Mouse (Mus musculus) CH12.LX (cell line): ENCODE measurements around the gene Lyst. TPM values are rescaled to one million over a fixed set of nuclear protein-coding genes. Genes with fewer than 3 reads are reported as not detected.

Experiments used
- DNase-seq: peaks from one replicate; pipeline ENCODE4 v3.0.0-alpha.2; 2013; ENCODE audit errors: extremely low read depth
- H3K27ac ChIP-seq: 2 replicates; pipeline ENCODE4 v1.5.1; 2012; ENCODE audit warnings: low read depth, mild to moderate bottlenecking, control low read depth, moderate library complexity; ENCODE audit not compliant: insufficient read depth
- H3K27me3 ChIP-seq: replicated peaks from 2 replicates; pipeline ENCODE3; 2012; ENCODE audit warnings: inconsistent platforms
- H3K36me3 ChIP-seq, 2 experiments: replicated peaks in 1 of 2; 2 replicates each; pipeline versions ENCODE3 to v1.6.1; 2012; ENCODE audit warnings: inconsistent platforms in 1 of 2, low read length in 1 of 2, mild to moderate bottlenecking in 1 of 2, mixed read lengths in 1 of 2, moderate library complexity in 1 of 2; ENCODE audit not compliant: control insufficient read depth in 1 of 2, insufficient read depth in 1 of 2
- H3K4me1 ChIP-seq, 2 experiments: 2 replicates each; pipeline ENCODE4 v1.6.1; 2012; ENCODE audit warnings: inconsistent platforms in 1 of 2, moderate library complexity in 1 of 2; ENCODE audit not compliant: insufficient read depth in 2 of 2, control insufficient read depth in 1 of 2
- H3K4me2 ChIP-seq: 2 replicates; pipeline ENCODE4 v1.6.1; 2012; ENCODE audit warnings: low read depth, mild to moderate bottlenecking, control low read depth; ENCODE audit not compliant: poor library complexity, insufficient read depth, severe bottlenecking
- H3K4me3 ChIP-seq, 3 experiments: fragments of 150-350 bp in 1 of 3; sonication (generic) in 1 of 3; replicated peaks in 1 of 3; 2 replicates each; pipeline versions ENCODE3 to v1.5.1; 2011 to 2012; ENCODE audit warnings: low read depth in 2 of 3, low read length in 2 of 3, mild to moderate bottlenecking in 2 of 3, moderate library complexity in 2 of 3, control low read depth in 1 of 3, improper control_type of control experiment in 1 of 3, inconsistent platforms in 1 of 3, mixed read lengths in 1 of 3; ENCODE audit not compliant: poor library complexity in 1 of 3
- H3K79me2 ChIP-seq: replicated peaks from 2 replicates; pipeline ENCODE4 v1.6.1; 2012; ENCODE audit warnings: mild to moderate bottlenecking, moderate library complexity; ENCODE audit not compliant: control insufficient read depth, poor library complexity, insufficient read depth, severe bottlenecking; ENCODE audit errors: extremely low read depth
- H3K9ac ChIP-seq: 2 replicates; pipeline ENCODE4 v1.6.1; 2012; ENCODE audit warnings: low read depth, mild to moderate bottlenecking, control low read depth, moderate library complexity; ENCODE audit not compliant: insufficient read depth
- H3K9me3 ChIP-seq: replicated peaks from 2 replicates; pipeline ENCODE3; 2012; ENCODE audit warnings: low read length, inconsistent platforms, mixed read lengths
- BHLHE40 ChIP-seq: IDR thresholded peaks from 2 replicates; pipeline ENCODE4 v1.6.1; 2011; ENCODE audit warnings: mild to moderate bottlenecking, low read depth, low read length, improper control_type of control experiment
- CHD1 ChIP-seq: IDR thresholded peaks from 2 replicates; pipeline ENCODE4 v1.6.1; 2012; ENCODE audit warnings: low read depth, low read length, improper control_type of control experiment, inconsistent platforms
- E2F4 ChIP-seq: IDR thresholded peaks from 2 replicates; pipeline ENCODE4 v1.6.1; 2011; ENCODE audit warnings: low read depth, low read length, improper control_type of control experiment; ENCODE audit not compliant: insufficient replicate concordance
- ELF1 ChIP-seq: IDR thresholded peaks from 2 replicates; pipeline ENCODE4 v1.6.1; 2014; ENCODE audit warnings: low read depth, mild to moderate bottlenecking, inconsistent platforms, low read length, improper control_type of control experiment
- ETS1 ChIP-seq: conservative IDR thresholded peaks from 2 replicates; pipeline ENCODE4 v1.6.1; 2012; ENCODE audit warnings: low read depth, mild to moderate bottlenecking, inconsistent platforms, low read length, improper control_type of control experiment, moderate library complexity
- GABPA ChIP-seq: IDR thresholded peaks from 2 replicates; pipeline ENCODE4 v1.6.1; 2012; ENCODE audit warnings: low read depth, low read length, improper control_type of control experiment, inconsistent platforms; ENCODE audit not compliant: insufficient replicate concordance
- JUN ChIP-seq: IDR thresholded peaks from 2 replicates; pipeline ENCODE4 v1.6.1; 2011; ENCODE audit warnings: low read depth, mild to moderate bottlenecking, low read length, improper control_type of control experiment, moderate library complexity; ENCODE audit not compliant: insufficient read depth
- MAX ChIP-seq: IDR thresholded peaks from 2 replicates; pipeline ENCODE4 v1.6.1; 2011; ENCODE audit warnings: low read length, improper control_type of control experiment
- MXI1 ChIP-seq: IDR thresholded peaks from 2 replicates; pipeline ENCODE4 v1.6.1; 2011; ENCODE audit warnings: mild to moderate bottlenecking, low read depth, low read length, improper control_type of control experiment
- MYC ChIP-seq: IDR thresholded peaks from 2 replicates; pipeline ENCODE4 v1.6.1; 2011; ENCODE audit warnings: low read depth, mild to moderate bottlenecking, improper control_type of control experiment, low read length
- NRF1 ChIP-seq: IDR thresholded peaks from 2 replicates; pipeline ENCODE4 v1.6.1; 2014; ENCODE audit warnings: low read depth, mild to moderate bottlenecking, inconsistent platforms, low read length, improper control_type of control experiment, moderate library complexity
- PAX5 ChIP-seq: IDR thresholded peaks from 2 replicates; pipeline ENCODE4 v1.6.1; 2012; ENCODE audit warnings: low read length, inconsistent platforms, mixed read lengths
- RAD21 ChIP-seq: IDR thresholded peaks from 2 replicates; pipeline ENCODE4 v1.6.1; 2011; ENCODE audit warnings: low read depth, mild to moderate bottlenecking, low read length, improper control_type of control experiment, moderate library complexity
- RCOR1 ChIP-seq: conservative IDR thresholded peaks from 2 replicates; pipeline ENCODE4 v1.6.1; 2012; ENCODE audit warnings: low read depth, mild to moderate bottlenecking, inconsistent platforms, low read length, improper control_type of control experiment
- SIN3A ChIP-seq: IDR thresholded peaks from 2 replicates; pipeline ENCODE4 v1.6.1; 2012; ENCODE audit warnings: low read length, improper control_type of control experiment, inconsistent platforms
- SMC3 ChIP-seq: IDR thresholded peaks from 2 replicates; pipeline ENCODE4 v1.6.1; 2011; ENCODE audit warnings: low read depth, low read length, improper control_type of control experiment
- TCF12 ChIP-seq: IDR thresholded peaks from 2 replicates; pipeline ENCODE4 v1.6.1; 2014; ENCODE audit warnings: low read depth, mild to moderate bottlenecking, inconsistent platforms, low read length, improper control_type of control experiment
- USF1 ChIP-seq: IDR thresholded peaks from 2 replicates; pipeline ENCODE4 v1.6.1; 2014; ENCODE audit warnings: low read depth, mild to moderate bottlenecking, inconsistent platforms, low read length, improper control_type of control experiment
- ZKSCAN1 ChIP-seq: IDR thresholded peaks from 2 replicates; pipeline ENCODE4 v1.6.1; 2012; ENCODE audit warnings: low read depth, inconsistent platforms, low read length, improper control_type of control experiment, borderline replicate concordance
- ZMIZ1 ChIP-seq: IDR thresholded peaks from 2 replicates; pipeline ENCODE4 v1.6.1; 2012; ENCODE audit warnings: low read depth, mild to moderate bottlenecking, inconsistent platforms, low read length, improper control_type of control experiment
- ZNF384 ChIP-seq: IDR thresholded peaks from 2 replicates; pipeline ENCODE4 v1.6.1; 2012; ENCODE audit warnings: low read depth, low read length, improper control_type of control experiment, inconsistent platforms
- dilution Hi-C: fragments of 300-500 bp; cut with MboI; formaldehyde crosslinking; loops from 2 replicates; pipeline ENCODE4 v1.14.3; 2020; ENCODE audit warnings: low sequenced_read_pairs; ENCODE audit not compliant: extremely low pct_unique_long_range_greater_than_20kb, extremely low pct_ligation_motif_present
- in situ Hi-C: fragments of 300-500 bp; cut with MboI; formaldehyde crosslinking; loops from 3 replicates; pipeline ENCODE4 v1.14.3; 2019; ENCODE audit warnings: low sequenced_read_pairs, low pct_ligation_motif_present, low pct_unique_long_range_greater_than_20kb, mixed read lengths
- polyA plus RNA-seq: library from polyadenylated mRNA; unstranded; fragments of >175 nt; gene quantifications from 2 replicates; pipeline ENCODE4 v1.2.1, GENCODE M21; 2012; ENCODE audit warnings: low read depth; ENCODE audit not compliant: insufficient read length
- total RNA-seq, 2 experiments: library from RNA; depleted of rRNA; stranded (reverse); fragments of 300-350 nt in 1 of 2; fragments of >200 nt in 1 of 2; gene quantifications; 2 replicates each; pipeline ENCODE4 v1.2.3; 2012 to 2014

Lyst gene
- total and polyA plus RNA-seq, 3 experiments, result 33.1 to 61.1 (median 34.8) TPM

GRCm38 (mm10) chr13:13562571-13562970 is 27.6 kb upstream of the Lyst start:
- dilution Hi-C loops (no loop called here), in situ Hi-C loops (no loop called here)
- DNase-seq, result no peak
- Histone ChIP-seq H3K4me2 (no peak overlapping the region), H3K27ac (no peak overlapping the region), H3K4me1 (peaks cover 14 to 32% of the 10 kb centered on the region in 2 experiments), H3K36me3 (no peaks in the 10 kb centered on the region), H3K4me3 (no peak overlapping the region), H3K9ac (no peak overlapping the region), H3K9me3 (no peaks in the 10 kb centered on the region), H3K27me3 (no peaks in the 10 kb centered on the region), H3K79me2 (no peaks in the 10 kb centered on the region)
- TF ChIP-seq SMC3, result no peak
- no peak for TF ChIP-seq ELF1
- TF ChIP-seq ETS1, result no peak

- no peak overlapping the region for H3K27ac ChIP-seq
- in situ Hi-C loops, result no loop called here
- TF ChIP-seq E2F4, result no peak
- no peak for TF ChIP-seq JUN
- no peak for TF ChIP-seq ETS1
- TF ChIP-seq MYC, result no peak
- no peak for TF ChIP-seq CHD1
- no peak for TF ChIP-seq ELF1
- TF ChIP-seq MXI1, result no peak
- TF ChIP-seq RAD21, result no peak
- no peak for TF ChIP-seq RCOR1
- TF ChIP-seq BHLHE40, result no peak
- TF ChIP-seq, all 38 proteins: peak for 0
- no peaks in the 10 kb centered on the region for H3K79me2 ChIP-seq
- DNase-seq, result no peak
- H3K36me3 ChIP-seq, result no peaks in the 10 kb centered on the region
- H3K27me3 ChIP-seq, result no peaks in the 10 kb centered on the region
- H3K9ac ChIP-seq, result no peak overlapping the region
- no peak overlapping the region for H3K4me3 ChIP-seq
- no peaks in the 10 kb centered on the region for H3K9me3 ChIP-seq
- dilution Hi-C loops, result no loop called here
- H3K4me2 ChIP-seq, result no peak overlapping the region
- H3K4me1 ChIP-seq, result peaks cover 4 to 23% of the 10 kb centered on the region in 2 experiments; a peak in 3 of 4 replicates
Observed at GRCm38 (mm10) chr13:13564116-13564515, 26.1 kb upstream of the Lyst start.

- Histone ChIP-seq H3K27me3 (no peaks in the 10 kb centered on the region), H3K4me2 (no peak overlapping the region), H3K9me3 (no peaks in the 10 kb centered on the region), H3K4me3 (no peak overlapping the region), H3K9ac (no peak overlapping the region), H3K4me1 (peaks cover 2 to 23% of the 10 kb centered on the region in 2 experiments; a peak in 3 of 4 replicates), H3K27ac (no peak overlapping the region), H3K36me3 (no peaks in the 10 kb centered on the region), H3K79me2 (no peaks in the 10 kb centered on the region)
- DNase-seq, result no peak
- dilution Hi-C loops, result no loop called here
- in situ Hi-C loops, result no loop called here
- TF ChIP-seq MAX, result no peak
- no peak for TF ChIP-seq NRF1
- no peak for TF ChIP-seq PAX5
- TF ChIP-seq USF1, result no peak
- no peak for TF ChIP-seq RCOR1
- no peak for TF ChIP-seq ZNF384
- TF ChIP-seq RAD21, result no peak
- TF ChIP-seq GABPA, result no peak
- TF ChIP-seq ELF1, result no peak
- no peak for TF ChIP-seq TCF12
- no peak for TF ChIP-seq ZKSCAN1
- TF ChIP-seq SMC3, result no peak
- TF ChIP-seq ZMIZ1, result no peak
- TF ChIP-seq SIN3A, result no peak
- TF ChIP-seq E2F4, result no peak
- TF ChIP-seq, all 38 proteins: peak for 0
Observed at GRCm38 (mm10) chr13:13564541-13564940, 25.7 kb upstream of the Lyst start.
